Mouse (Mus musculus) c-Kit-positive CD71-negative TER-119-negative erythroid progenitor cells, embryonic 14.5 days (primary cell): ENCODE measurements around the gene Phb2.

Experiments
- DNase-seq: peaks from one replicate; pipeline ENCODE4 v3.0.0-alpha.2; 2013; ENCODE audit warnings: low read depth

Phb2 gene

GRCm38 (mm10) chr6:124746654-124747632 lies 34.8 kb downstream of the Phb2 start:
- no peak for DNase-seq

- DNase-seq = no peak
These were observed 38.3 kb downstream of the Phb2 start for GRCm38 (mm10) chr6:124750405-124750804.

- no peak for DNase-seq
These were observed 41.7 kb downstream of the Phb2 start for GRCm38 (mm10) chr6:124753861-124754260.

GRCm38 (mm10) chr6:124755306-124755705 lies 43.2 kb downstream of the Phb2 start:
- no peak for DNase-seq

- DNase-seq = no peak
These were observed 43.9 kb downstream of the Phb2 start, which contains the start of the genes Gm45234 and Atn1 for GRCm38 (mm10) chr6:124755831-124756595. TSS of gene Gm45234 (minus strand) at chr6:124756021. TSS of gene Atn1 (minus strand) at chr6:124756524.

GRCm38 (mm10) chr6:124756652-124757350 lies 44.7 kb downstream of the Phb2 start:
- DNase-seq = no peak

- no peak for DNase-seq
These were observed 45.3 kb downstream of the Phb2 start for GRCm38 (mm10) chr6:124757351-124757880.

- DNase-seq = no peak
These were observed 46.0 kb downstream of the Phb2 start for GRCm38 (mm10) chr6:124757909-124758848.

- no peak for DNase-seq
These were observed 46.7 kb downstream of the Phb2 start for GRCm38 (mm10) chr6:124758849-124759232.

GRCm38 (mm10) chr6:124759259-124759658 lies 47.1 kb downstream of the Phb2 start:
- peak; percentile 85 for DNase-seq

- no peak for DNase-seq
These were observed 53.8 kb downstream of the Phb2 start for GRCm38 (mm10) chr6:124765951-124766350.
